Mouse (Mus musculus) ES-Bruce4 (cell line): ENCODE measurements around the gene Pakap. TPM values are rescaled to one million over a fixed set of nuclear protein-coding genes. Genes with fewer than 3 reads are reported as not detected.

Source experiments
- H3K27ac ChIP-seq: 2 replicates; pipeline ENCODE4 v1.5.1; 2012; ENCODE audit warnings: low read length, inconsistent platforms; ENCODE audit not compliant: insufficient read depth
- H3K27me3 ChIP-seq: 2 replicates; pipeline ENCODE4 v1.6.1; 2012; ENCODE audit warnings: mild to moderate bottlenecking, low read length, inconsistent platforms; ENCODE audit not compliant: control insufficient read depth, poor library complexity, insufficient read depth, severe bottlenecking
- H3K36me3 ChIP-seq: 2 replicates; pipeline ENCODE4 v1.6.1; 2012; ENCODE audit warnings: inconsistent platforms, mild to moderate bottlenecking, low read length, moderate library complexity; ENCODE audit not compliant: control insufficient read depth, poor library complexity, insufficient read depth, severe bottlenecking
- H3K4me1 ChIP-seq: one replicate; pipeline ENCODE4 v1.8.1; 2011; ENCODE audit warnings: low read length; ENCODE audit not compliant: control insufficient read depth, insufficient read depth
- H3K4me3 ChIP-seq: 2 replicates; pipeline ENCODE4 v1.5.1; 2011; ENCODE audit warnings: low read depth, mild to moderate bottlenecking, low read length
- H3K9ac ChIP-seq: 2 replicates; pipeline ENCODE4 v1.6.1; 2012; ENCODE audit warnings: low read depth, mild to moderate bottlenecking, inconsistent platforms; ENCODE audit not compliant: poor library complexity, severe bottlenecking
- H3K9me3 ChIP-seq: replicated peaks from 2 replicates; pipeline ENCODE4 v1.6.1; 2012; ENCODE audit warnings: mild to moderate bottlenecking, low read length, inconsistent platforms; ENCODE audit not compliant: control insufficient read depth, poor library complexity, insufficient read depth, severe bottlenecking
- CTCF ChIP-seq: IDR thresholded peaks from one replicate; pipeline ENCODE4 v1.8.1; 2011; ENCODE audit warnings: low read depth, low read length
- EP300 ChIP-seq: IDR thresholded peaks from 2 replicates; pipeline ENCODE4 v1.6.1; 2011; ENCODE audit warnings: low read depth, low read length; ENCODE audit not compliant: insufficient read depth
- POLR2A ChIP-seq: IDR thresholded peaks from one replicate; pipeline ENCODE4 v1.8.1; 2011; ENCODE audit warnings: low read length; ENCODE audit not compliant: insufficient read depth
- polyA plus RNA-seq: library from polyadenylated mRNA; stranded (reverse); fragments of >200 nt; gene quantifications from 2 replicates; pipeline ENCODE4 v1.2.4, GENCODE M21; 2011; ENCODE audit warnings: low read depth; ENCODE audit not compliant: missing spikeins, insufficient read depth, insufficient read length

Pakap gene
- polyA plus RNA-seq, 1 experiment: 2.4 TPM

DNA sequence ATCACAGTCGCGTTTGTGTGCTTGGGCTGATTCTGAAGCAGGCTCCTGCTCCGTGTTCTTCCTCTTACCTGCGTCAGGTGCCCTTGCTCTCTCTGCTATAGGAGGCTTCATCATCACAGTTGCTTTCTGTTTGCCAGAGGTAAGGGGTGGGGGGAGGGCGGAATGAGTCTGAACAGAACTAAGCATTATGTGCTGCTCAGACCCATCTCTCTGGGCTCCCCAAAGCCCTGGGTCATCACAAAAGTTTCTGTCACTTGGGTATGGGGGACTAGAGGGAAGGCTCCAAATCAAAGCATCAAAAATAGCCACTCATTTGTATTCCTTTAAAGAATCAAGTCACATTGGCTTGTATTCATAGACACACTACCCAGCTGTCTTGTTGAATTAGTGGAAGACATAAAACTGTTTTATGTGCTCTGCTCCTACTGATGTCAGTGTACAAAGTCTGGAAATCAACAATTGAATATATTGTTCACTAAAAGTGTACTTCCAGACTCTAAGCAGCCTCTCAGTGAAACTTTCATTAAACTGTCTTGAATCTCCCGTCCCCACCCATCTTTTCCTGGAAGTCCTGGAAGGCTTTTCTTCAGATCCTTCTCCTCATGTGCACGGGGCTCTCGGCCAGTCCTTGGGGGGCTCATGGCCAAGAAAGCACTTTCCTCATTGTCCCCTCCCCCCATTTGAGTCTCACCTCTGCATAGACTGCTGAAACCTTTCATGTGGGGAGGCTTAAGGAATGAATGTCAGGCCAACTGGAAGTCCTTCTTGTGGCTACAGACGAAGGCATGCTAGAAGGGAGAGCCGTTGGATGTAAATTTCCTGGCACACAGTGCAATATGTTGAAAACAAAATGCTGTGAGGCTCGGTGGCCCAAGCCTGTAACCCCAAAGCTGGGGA, 135.8 kb downstream of the Pakap start:
- no peak overlapping the region for H3K4me3 ChIP-seq
- no peak overlapping the region for H3K9ac ChIP-seq
- no peaks in the 10 kb centered on the region for H3K27me3 ChIP-seq
- no peaks in the 10 kb centered on the region for H3K9me3 ChIP-seq
- TF ChIP-seq CTCF (no peak), POLR2A (no peak), EP300 (no peak)
- peaks cover 4% of the 10 kb centered on the region for H3K4me1 ChIP-seq
- no peaks in the 10 kb centered on the region for H3K36me3 ChIP-seq
- no peak overlapping the region for H3K27ac ChIP-seq

DNA sequence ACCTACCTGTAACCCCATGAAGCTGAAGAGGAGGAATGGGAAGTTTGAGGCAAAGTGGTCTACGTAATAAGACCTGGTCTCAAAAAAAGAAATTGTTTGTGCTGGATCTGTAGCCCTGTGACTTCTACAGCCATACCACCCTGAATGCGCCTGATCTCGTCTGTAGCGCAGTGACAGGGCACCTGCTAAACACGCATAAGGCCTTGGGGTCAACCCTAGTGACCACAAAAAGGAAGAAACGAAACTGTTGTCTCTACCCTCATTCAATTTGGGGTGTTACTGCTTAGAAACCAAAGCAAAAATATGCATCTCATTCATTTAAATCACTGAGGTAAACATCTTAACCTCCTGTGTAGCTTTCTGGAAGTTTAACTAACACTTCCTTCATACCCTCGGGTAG, 136.6 kb downstream of the Pakap start:
- no peak for TF ChIP-seq CTCF
- no peak for TF ChIP-seq POLR2A
- no peak for TF ChIP-seq EP300
- no peaks in the 10 kb centered on the region for H3K36me3 ChIP-seq
- H3K9me3 ChIP-seq: no peaks in the 10 kb centered on the region
- no peaks in the 10 kb centered on the region for H3K27me3 ChIP-seq
- peaks cover 4% of the 10 kb centered on the region for H3K4me1 ChIP-seq
- H3K9ac ChIP-seq: no peak overlapping the region
- no peak overlapping the region for H3K4me3 ChIP-seq
- H3K27ac ChIP-seq: no peak overlapping the region

DNA sequence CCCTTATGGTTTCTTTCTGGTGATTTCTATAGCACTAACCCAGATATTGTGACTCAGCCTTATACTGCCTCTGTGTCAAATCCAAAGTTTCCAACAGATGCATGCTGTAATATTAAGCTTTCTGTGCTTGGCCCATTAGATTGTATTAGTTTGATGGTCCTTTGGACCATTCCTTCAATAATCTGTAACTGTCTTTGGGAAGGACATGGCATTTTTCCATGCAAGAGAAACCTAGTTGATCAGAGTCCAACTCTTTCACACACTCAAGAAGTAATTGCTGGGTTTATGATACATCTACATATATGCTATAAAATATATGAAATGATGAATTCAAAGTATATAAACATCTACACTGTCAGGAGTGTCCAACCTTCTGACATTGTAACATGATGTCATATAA, 147.9 kb downstream of the Pakap start:
- TF ChIP-seq CTCF (no peak), POLR2A (no peak), EP300 (no peak)
- Histone ChIP-seq H3K36me3 (no peaks in the 10 kb centered on the region), H3K4me3 (no peak overlapping the region), H3K4me1 (peaks cover 3% of the 10 kb centered on the region), H3K27me3 (no peaks in the 10 kb centered on the region), H3K9ac (no peak overlapping the region), H3K9me3 (no peaks in the 10 kb centered on the region; the same call in 1 of the 2 replicates), H3K27ac (no peak overlapping the region)

DNA sequence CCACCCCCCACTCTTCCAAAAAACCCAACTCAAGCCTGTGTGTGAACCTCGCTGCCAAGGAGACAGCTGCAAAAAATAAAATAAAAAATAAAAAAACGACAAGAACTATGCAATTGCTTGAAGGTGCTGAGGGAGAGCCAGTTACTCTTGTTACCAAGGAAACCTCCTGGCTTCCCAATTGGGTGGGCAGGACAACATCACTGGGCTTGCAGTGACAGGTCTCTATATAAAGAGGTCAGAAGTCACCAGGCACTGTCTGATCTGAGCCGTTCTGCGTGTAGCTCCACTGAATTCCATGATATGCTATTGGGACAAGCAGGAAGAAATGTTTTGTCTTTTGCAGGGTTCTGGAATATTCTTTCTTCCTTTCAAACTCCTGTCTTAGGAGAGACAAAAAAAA, 148.8 kb downstream of the Pakap start:
- H3K36me3 ChIP-seq: no peaks in the 10 kb centered on the region
- no peaks in the 10 kb centered on the region for H3K27me3 ChIP-seq
- no peak for TF ChIP-seq POLR2A
- no peak for TF ChIP-seq EP300
- no peak overlapping the region for H3K27ac ChIP-seq
- H3K4me1 ChIP-seq: peaks cover 3% of the 10 kb centered on the region
- H3K4me3 ChIP-seq: no peak overlapping the region
- no peak overlapping the region for H3K9ac ChIP-seq
- no peaks in the 10 kb centered on the region; the same call in 1 of the 2 replicates for H3K9me3 ChIP-seq

DNA sequence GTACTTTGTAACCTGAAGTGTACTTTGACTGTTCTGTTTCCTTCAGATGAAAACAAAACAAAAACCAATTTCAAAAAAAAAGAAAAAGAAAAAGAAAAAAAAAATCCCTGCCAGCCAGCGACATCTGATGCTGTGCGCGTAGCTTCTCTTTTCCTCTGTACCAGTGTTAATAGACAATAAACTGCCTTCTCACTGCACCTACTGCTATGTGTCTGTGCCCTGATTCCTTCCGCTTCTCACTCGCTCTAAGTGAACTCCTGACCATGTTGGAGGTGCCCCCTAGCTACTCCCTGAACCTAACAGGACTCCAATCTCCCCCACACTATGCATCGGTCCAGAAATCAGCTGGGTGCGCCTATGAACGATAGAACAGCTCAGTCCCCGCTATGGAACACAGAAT, 149.4 kb downstream of the Pakap start, which contains the start of gene Akap2:
Gene Akap2 (plus strand): TSS at position 304 of the 400 bp plus-strand sequence.
- Histone ChIP-seq H3K4me1 (peaks cover 5% of the 10 kb centered on the region), H3K36me3 (no peaks in the 10 kb centered on the region), H3K9me3 (no peaks in the 10 kb centered on the region; the same call in 1 of the 2 replicates), H3K27me3 (no peaks in the 10 kb centered on the region), H3K4me3 (no peak within 1 kb of the TSS), H3K9ac (no peak within 1 kb of the TSS), H3K27ac (no peak within 1 kb of the TSS)
- no peak for TF ChIP-seq CTCF
- no peak for TF ChIP-seq EP300
- no peak for TF ChIP-seq POLR2A

DNA sequence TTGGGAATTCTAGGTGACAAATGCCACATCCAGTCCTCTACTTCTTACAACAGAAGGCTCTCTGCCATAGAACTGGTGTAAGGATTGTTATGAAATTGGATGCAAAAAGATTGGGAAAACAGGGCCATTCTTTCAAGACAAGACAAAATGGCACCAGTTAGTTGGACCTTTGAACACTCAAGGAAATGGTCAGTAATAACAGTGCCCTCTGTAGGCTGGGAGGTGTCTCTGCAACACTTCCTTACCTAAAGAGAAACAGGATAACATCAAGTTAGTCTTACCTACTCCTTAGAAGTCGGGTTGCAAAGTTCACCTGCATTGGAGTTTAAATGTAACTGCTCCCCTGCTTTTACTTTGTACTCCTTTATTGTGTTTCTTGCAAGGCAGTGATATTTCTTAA, 151.4 kb downstream of the Pakap start:
- Histone ChIP-seq H3K36me3 (no peaks in the 10 kb centered on the region), H3K4me3 (no peak overlapping the region), H3K27ac (no peak overlapping the region), H3K4me1 (peaks cover 5% of the 10 kb centered on the region), H3K9me3 (no peaks in the 10 kb centered on the region; the same call in 1 of the 2 replicates), H3K27me3 (no peaks in the 10 kb centered on the region), H3K9ac (no peak overlapping the region)
- no peak for TF ChIP-seq CTCF
- TF ChIP-seq EP300: no peak
- TF ChIP-seq POLR2A: no peak
